Mouse (Mus musculus): Measurements from ENCODE around the gene Arhgef25. TPM values are rescaled to one million over a fixed set of nuclear protein-coding genes. Genes with fewer than 3 reads are reported as not detected.

The Arhgef25 gene
- polyA plus RNA-seq, 2 experiments = 3.4 to 7.7 TPM

- Histone ChIP-seq H3K9me3 (ENCODE audit: control insufficient read depth, low read length) (no peaks in the 10 kb centered on the region), H3K27me3 (ENCODE audit: control insufficient read depth, insufficient read depth, low read length) (no peaks in the 10 kb centered on the region), H3K4me3 (ENCODE audit: insufficient read depth in 1 of 2, low read depth in 2 of 2, low read length in 2 of 2) (no peak overlapping the region), H3K9ac (replicated peaks) (no peak overlapping the region), H3K27ac (no peak overlapping the region), H3K4me2 (ENCODE audit: low read depth) (no peak overlapping the region), H3K36me3 (replicated peaks; ENCODE audit: control insufficient read depth, insufficient read depth, low read depth) (no peaks in the 10 kb centered on the region), H3K4me1 (replicated peaks; ENCODE audit: control insufficient read depth in 2 of 2, insufficient read depth in 2 of 2, low read length in 1 of 2) (peaks cover 3 to 6% of the 10 kb centered on the region in 2 experiments; a peak in 3 of 4 replicates)
- 40% methylated on average over 3 of the region's 3 CpGs for WGBS (ENCODE audit: insufficient replicate concordance)
- DNase-seq (ENCODE audit: low read depth in 3 of 3, low spot score in 3 of 3) = no peak
- ATAC-seq (ENCODE audit: insufficient read depth) = no peak
- TF ChIP-seq EP300 (IDR thresholded peaks at IDR 0.05; ENCODE audit: low read depth) (no peak), CTCF (IDR thresholded peaks at IDR 0.05; ENCODE audit: low read depth) (no peak)
Observed at GRCm38 (mm10) chr10:127158471-127158870, 31.4 kb downstream of the Arhgef25 start.

GRCm38 (mm10) chr10:127156511-127156910 lies 33.4 kb downstream of the Arhgef25 start:
- Histone ChIP-seq H3K9me3 (ENCODE audit: control insufficient read depth, low read length) (no peaks in the 10 kb centered on the region), H3K36me3 (replicated peaks; ENCODE audit: control insufficient read depth, insufficient read depth, low read depth) (no peaks in the 10 kb centered on the region), H3K27me3 (ENCODE audit: control insufficient read depth, insufficient read depth, low read length) (no peaks in the 10 kb centered on the region), H3K4me2 (ENCODE audit: low read depth) (no peak overlapping the region), H3K27ac (no peak overlapping the region), H3K4me1 (replicated peaks; ENCODE audit: control insufficient read depth in 2 of 2, insufficient read depth in 2 of 2, low read length in 1 of 2) (peaks cover 3 to 6% of the 10 kb centered on the region in 2 experiments; a peak in 3 of 4 replicates), H3K9ac (replicated peaks) (no peak overlapping the region), H3K4me3 (ENCODE audit: insufficient read depth in 1 of 2, low read depth in 2 of 2, low read length in 2 of 2) (no peak overlapping the region)
- ATAC-seq (ENCODE audit: insufficient read depth) = no peak
- TF ChIP-seq EP300 (IDR thresholded peaks at IDR 0.05; ENCODE audit: low read depth) = no peak
- TF ChIP-seq CTCF (IDR thresholded peaks at IDR 0.05; ENCODE audit: low read depth) = no peak
- 44% methylated on average over 1 of the region's 1 CpGs for WGBS (ENCODE audit: insufficient replicate concordance)
- DNase-seq (ENCODE audit: low read depth in 3 of 3, low spot score in 3 of 3) = no peak

GRCm38 (mm10) chr10:127156089-127156488 lies 33.8 kb downstream of the Arhgef25 start:
- Histone ChIP-seq H3K27ac (no peak overlapping the region), H3K27me3 (ENCODE audit: control insufficient read depth, insufficient read depth, low read length) (no peaks in the 10 kb centered on the region), H3K36me3 (replicated peaks; ENCODE audit: control insufficient read depth, insufficient read depth, low read depth) (no peaks in the 10 kb centered on the region), H3K4me3 (ENCODE audit: insufficient read depth in 1 of 2, low read depth in 2 of 2, low read length in 2 of 2) (no peak overlapping the region), H3K4me2 (ENCODE audit: low read depth) (no peak overlapping the region), H3K9me3 (ENCODE audit: control insufficient read depth, low read length) (no peaks in the 10 kb centered on the region), H3K4me1 (replicated peaks; ENCODE audit: control insufficient read depth in 2 of 2, insufficient read depth in 2 of 2, low read length in 1 of 2) (peaks cover 3 to 8% of the 10 kb centered on the region in 2 experiments; a peak in 3 of 4 replicates), H3K9ac (replicated peaks) (no peak overlapping the region)
- 69% methylated on average over 1 of the region's 1 CpGs for WGBS (ENCODE audit: insufficient replicate concordance)
- DNase-seq (ENCODE audit: low read depth in 3 of 3, low spot score in 3 of 3) = no peak
- no peak for ATAC-seq (ENCODE audit: insufficient read depth)
- TF ChIP-seq EP300 (IDR thresholded peaks at IDR 0.05; ENCODE audit: low read depth) (no peak), CTCF (IDR thresholded peaks at IDR 0.05; ENCODE audit: low read depth) (no peak)

- no peak overlapping the region for H3K9ac ChIP-seq (replicated peaks)
- DNase-seq (ENCODE audit: low read depth in 3 of 3, low spot score in 3 of 3) (no peak), ATAC-seq (ENCODE audit: insufficient read depth) (no peak)
- no peak overlapping the region for H3K4me3 ChIP-seq (ENCODE audit: insufficient read depth in 1 of 2, low read depth in 2 of 2, low read length in 2 of 2)
- H3K4me1 ChIP-seq (replicated peaks; ENCODE audit: control insufficient read depth in 2 of 2, insufficient read depth in 2 of 2, low read length in 1 of 2) = peaks cover 3 to 12% of the 10 kb centered on the region in 2 experiments; a peak in 3 of 4 replicates
- no peaks in the 10 kb centered on the region for H3K9me3 ChIP-seq (ENCODE audit: control insufficient read depth, low read length)
- no peak overlapping the region for H3K27ac ChIP-seq
- TF ChIP-seq EP300 (IDR thresholded peaks at IDR 0.05; ENCODE audit: low read depth) (no peak), CTCF (IDR thresholded peaks at IDR 0.05; ENCODE audit: low read depth) (no peak)
- no peak overlapping the region for H3K4me2 ChIP-seq (ENCODE audit: low read depth)
- no peaks in the 10 kb centered on the region for H3K27me3 ChIP-seq (ENCODE audit: control insufficient read depth, insufficient read depth, low read length)
- no peaks in the 10 kb centered on the region for H3K36me3 ChIP-seq (replicated peaks; ENCODE audit: control insufficient read depth, insufficient read depth, low read depth)
- 66% methylated on average over 5 of the region's 5 CpGs for whole genome bisulfite sequencing (ENCODE audit: insufficient replicate concordance)
Observed at GRCm38 (mm10) chr10:127154652-127155051, 35.2 kb downstream of the Arhgef25 start.

GRCm38 (mm10) chr10:127154241-127154640 lies 35.6 kb downstream of the Arhgef25 start:
- TF ChIP-seq EP300 (IDR thresholded peaks at IDR 0.05; ENCODE audit: low read depth) (no peak), CTCF (IDR thresholded peaks at IDR 0.05; ENCODE audit: low read depth) (no peak)
- no peak for ATAC-seq (ENCODE audit: insufficient read depth)

More at GRCm38 (mm10) chr10:127154241-127154640, 35.6 kb downstream of the Arhgef25 start:
- Histone ChIP-seq H3K9ac (replicated peaks) (no peak overlapping the region), H3K4me2 (ENCODE audit: low read depth) (no peak overlapping the region), H3K4me1 (replicated peaks; ENCODE audit: control insufficient read depth in 2 of 2, insufficient read depth in 2 of 2, low read length in 1 of 2) (peaks cover 3 to 12% of the 10 kb centered on the region in 2 experiments; a peak in 3 of 4 replicates), H3K27ac (no peak overlapping the region), H3K36me3 (replicated peaks; ENCODE audit: control insufficient read depth, insufficient read depth, low read depth) (no peaks in the 10 kb centered on the region), H3K9me3 (ENCODE audit: control insufficient read depth, low read length) (no peaks in the 10 kb centered on the region), H3K27me3 (ENCODE audit: control insufficient read depth, insufficient read depth, low read length) (no peaks in the 10 kb centered on the region), H3K4me3 (ENCODE audit: insufficient read depth in 1 of 2, low read depth in 2 of 2, low read length in 2 of 2) (no peak overlapping the region)
- 78% methylated on average over 2 of the region's 2 CpGs for WGBS (ENCODE audit: insufficient replicate concordance)
- DNase-seq (ENCODE audit: low read depth in 3 of 3, low spot score in 3 of 3) = no peak

Measured in liver, embryonic 14.5 days (tissue).